Mouse (Mus musculus): Measurements from ENCODE around the gene Gse1. TPM values are rescaled to one million over a fixed set of nuclear protein-coding genes. Genes with fewer than 3 reads are reported as not detected.

Gse1 gene
- total and polyA plus RNA-seq, 3 experiments, result 23.6 to 128 (median 66.9) TPM

DNA sequence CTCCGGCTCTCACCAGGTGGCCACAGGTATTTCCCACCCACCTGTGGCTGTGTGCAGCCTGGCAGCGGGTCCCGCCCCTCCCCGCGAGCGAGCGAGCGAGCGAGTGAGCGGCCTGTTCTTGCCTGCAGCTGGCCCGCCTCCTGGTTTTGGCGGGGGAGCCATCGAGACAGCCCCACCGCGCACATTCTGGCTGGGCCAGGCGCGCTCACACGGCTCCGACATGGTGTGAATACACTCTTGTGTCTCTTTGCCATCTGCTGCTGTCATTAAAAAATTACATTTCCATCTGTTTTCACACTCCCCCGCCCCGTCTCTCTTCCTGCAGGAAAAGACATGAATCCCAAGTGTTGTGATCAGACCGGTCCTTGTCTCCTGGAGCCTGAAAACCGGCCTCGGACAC is 370.3 kb downstream of the Gse1 start (continued):
- no peak for TF ChIP-seq MEF2A (IDR thresholded peaks at IDR 0.05; ENCODE audit: extremely low read depth, insufficient replicate concordance, low read depth, low read length, poor library complexity, severe bottlenecking)

DNA sequence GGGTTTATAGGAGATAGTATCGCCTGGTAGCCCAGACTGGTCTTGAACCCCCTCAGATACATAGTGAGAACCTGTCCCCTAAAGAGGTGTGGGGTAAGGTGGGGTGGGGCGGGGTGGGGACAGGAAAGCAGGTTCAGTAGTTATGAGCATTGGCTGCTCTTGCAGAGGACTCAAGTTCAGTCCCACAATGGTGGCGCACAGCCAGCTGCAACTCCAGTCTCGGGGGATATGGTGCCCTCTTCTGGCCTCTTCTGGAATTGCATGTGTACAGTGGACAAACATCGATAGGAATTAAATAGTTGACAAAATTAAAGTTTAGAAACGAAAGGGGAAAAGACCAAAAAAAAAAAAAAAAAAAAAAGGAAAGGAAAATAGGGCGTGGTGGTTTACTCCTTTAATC is 371.2 kb downstream of the Gse1 start:
- H3K36me3 ChIP-seq (ENCODE audit: control insufficient read depth in 1 of 2, insufficient read depth in 2 of 2, low read length in 2 of 2), result no peaks in the 10 kb centered on the region; a peak in 1 of 4 replicates
- no peaks in the 10 kb centered on the region for H3K4me1 ChIP-seq (ENCODE audit: control insufficient read depth in 1 of 2, insufficient read depth in 2 of 2, low read length in 2 of 2)
- H3K79me2 ChIP-seq (ENCODE audit: control insufficient read depth, insufficient read depth, low read length, poor library complexity), result no peaks in the 10 kb centered on the region
- H3K27ac ChIP-seq (ENCODE audit: control insufficient read depth, low read depth, low read length), result no peak overlapping the region
- no peak overlapping the region for H3K4me3 ChIP-seq (ENCODE audit: control insufficient read depth in 1 of 2, insufficient read depth in 1 of 2, low read depth in 2 of 2, low read length in 2 of 2)
- H3K9ac ChIP-seq (ENCODE audit: control insufficient read depth, low read depth, low read length, poor library complexity, severe bottlenecking), result peak overlapping the region; percentile 40; the same call in 1 of the 2 replicates
- no peaks in the 10 kb centered on the region for H3K9me3 ChIP-seq (replicated peaks; ENCODE audit: insufficient read depth, low read length)
- peak; percentile 88 for DNase-seq (ENCODE audit: low read depth, low spot score)
- TF ChIP-seq MYC (IDR thresholded peaks at IDR 0.05; ENCODE audit: low read depth, low read length) (0 out of 2 replicates have a peak, but pooled peaks have one; percentile 20), POLR2AphosphoS5 (IDR thresholded peaks at IDR 0.05; ENCODE audit: borderline replicate concordance, low read depth, low read length) (no peak), MAFK (IDR thresholded peaks at IDR 0.05; ENCODE audit: borderline replicate concordance, low read depth, low read length) (no peak), MAZ (IDR thresholded peaks at IDR 0.05; ENCODE audit: low read depth, low read length) (no peak), TCF12 (IDR thresholded peaks at IDR 0.05; ENCODE audit: low read depth, low read length) (no peak), UBTF (IDR thresholded peaks at IDR 0.05; ENCODE audit: borderline replicate concordance, insufficient read depth, low read depth, low read length) (no peak), USF1 (IDR thresholded peaks at IDR 0.05; ENCODE audit: low read depth, low read length) (no peak), HCFC1 (IDR thresholded peaks at IDR 0.05; ENCODE audit: low read depth, low read length) (no peak), POLR2AphosphoS2 (IDR thresholded peaks at IDR 0.05; ENCODE audit: low read length) (no peak), USF2 (IDR thresholded peaks at IDR 0.05; ENCODE audit: borderline replicate concordance in 1 of 2, insufficient read depth in 1 of 2, low read depth in 1 of 2, low read length in 2 of 2) (no peak), ZC3H11A (IDR thresholded peaks at IDR 0.05; ENCODE audit: low read depth, low read length) (peak; percentile 62), ZNF384 (IDR thresholded peaks at IDR 0.05; ENCODE audit: low read depth, low read length) (peak; percentile 56), RAD21 (IDR thresholded peaks at IDR 0.05; ENCODE audit: low read depth, low read length) (peak; percentile 83), CTCF (IDR thresholded peaks at IDR 0.05 in 2 of 3, conservative IDR thresholded peaks at IDR 0.05 in 1 of 3; ENCODE audit: control insufficient read depth in 1 of 3, insufficient read depth in 1 of 3, low read depth in 2 of 3, low read length in 3 of 3, poor library complexity in 1 of 3, severe bottlenecking in 1 of 3) (peak; percentile 87 to 88 (median 87)), MEF2A (IDR thresholded peaks at IDR 0.05; ENCODE audit: extremely low read depth, insufficient replicate concordance, low read depth, low read length, poor library complexity, severe bottlenecking) (no peak), ZMIZ1 (IDR thresholded peaks at IDR 0.05; ENCODE audit: low read depth, low read length) (no peak), SMC3 (IDR thresholded peaks at IDR 0.05; ENCODE audit: low read depth, low read length) (peak; percentile 73), GATA1 (IDR thresholded peaks at IDR 0.05; ENCODE audit: low read depth, low read length) (no peak), MXI1 (IDR thresholded peaks at IDR 0.05; ENCODE audit: low read depth, low read length) (no peak), GABPA (IDR thresholded peaks at IDR 0.05; ENCODE audit: low read depth, low read length) (no peak), ELF1 (IDR thresholded peaks at IDR 0.05; ENCODE audit: low read depth, low read length) (no peak), SIN3A (IDR thresholded peaks at IDR 0.05; ENCODE audit: low read length) (peak; percentile 35; the same call in 1 of the 2 replicates)
- H3K27me3 ChIP-seq (ENCODE audit: control insufficient read depth in 1 of 2, insufficient read depth in 2 of 2, low read length in 2 of 2), result no peaks in the 10 kb centered on the region

Measured in MEL (cell line).